Mouse (Mus musculus): ENCODE measurements around the gene Ttc24. TPM values are rescaled to one million over a fixed set of nuclear protein-coding genes. Genes with fewer than 3 reads are reported as not detected.
A peak's percentile ranks its signal among the peaks of the same experiment; 100 is the strongest.

Ttc24 gene
- total RNA-seq, 2 experiments from 2014 or later: not detected

- DNase-seq (ENCODE audit: low spot score in 2 of 2): peak; percentile 64 to 76
These were observed 55.5 kb downstream of the Ttc24 start for GRCm38 (mm10) chr3:88022322-88023191.

Other genes with a start within 250 kb of the Ttc24 start
- gene Sh2d2a, start 231.5 kb downstream of the Ttc24 start, total RNA-seq (2021): not detected
- 10 to 100 TPM; 62.3 to 66.4 TPM for gene Prcc, start 192.7 kb downstream of the Ttc24 start, total RNA-seq (2021)
- 100 to 1,000 TPM; 121 to 125 TPM for gene Hdgf, start 172.0 kb downstream of the Ttc24 start, total RNA-seq (2021)
- 10 to 100 TPM; 49.4 to 55.6 TPM for gene Mrpl24, start 158.8 kb downstream of the Ttc24 start, total RNA-seq (2021)
- 10 to 100 TPM; 17.1 to 19.0 TPM for gene Isg20l2, start 148.0 kb downstream of the Ttc24 start, total RNA-seq (2021)
- gene Rrnad1, start 147.6 kb downstream of the Ttc24 start, total RNA-seq (2021): 10 to 100 TPM; 18.1 to 26.4 TPM
- gene Crabp2, start 129.6 kb downstream of the Ttc24 start, total RNA-seq (2021): 1 to 10 TPM; 2.0 to 6.4 TPM
- gene Nes, start 107.2 kb downstream of the Ttc24 start, total RNA-seq (2021): 10 to 100 TPM; 14.7 to 18.5 TPM
- 100 to 1,000 TPM; 350 to 399 TPM for gene Bcan, start 78.1 kb downstream of the Ttc24 start, total RNA-seq (2021)
- gene Hapln2, start 50.7 kb downstream of the Ttc24 start, total RNA-seq (2021): 1 to 10 TPM in 1 of 2 experiments, under 1 TPM in 1; 0.42 to 1.0 TPM
- 10 to 100 TPM; 20.9 to 27.1 TPM for gene Gpatch4, start 35.2 kb downstream of the Ttc24 start, total RNA-seq (2021)
- gene Naxe, start 19.8 kb downstream of the Ttc24 start, total RNA-seq (2021): 10 to 100 TPM; 68.4 to 70.1 TPM
- gene Iqgap3, start 3.7 kb upstream of the Ttc24 start, total RNA-seq (2021): 1 to 10 TPM; 2.1 to 2.3 TPM
- 100 to 1,000 TPM; 125 to 126 TPM for gene Mef2d, start 64.1 kb upstream of the Ttc24 start, total RNA-seq (2021)
- gene Rhbg, start 176.4 kb upstream of the Ttc24 start, total RNA-seq (2021): under 1 TPM in 1 of 2 experiments, not detected in 1; 0.25 TPM
- gene Gm38392, start 208.9 kb upstream of the Ttc24 start, total RNA-seq (2021): under 1 TPM; 0.78 to 0.83 TPM
- gene Tsacc, start 218.7 kb upstream of the Ttc24 start, total RNA-seq (2021): 1 to 10 TPM; 1.8 to 7.0 TPM
- gene Cct3, start 218.8 kb upstream of the Ttc24 start, total RNA-seq (2021): 100 to 1,000 TPM; 198 to 208 TPM
- 10 to 100 TPM; 62.1 to 73.0 TPM for gene Glmp, start 246.7 kb upstream of the Ttc24 start, total RNA-seq (2021)

Data from layer of hippocampus, postnatal 10 days (tissue).